Mouse (Mus musculus): ENCODE measurements around the gene Stox1. TPM values are rescaled to one million over a fixed set of nuclear protein-coding genes. Genes with fewer than 3 reads are reported as not detected.

The Stox1 gene
- total RNA-seq, 2 experiments from 2014 or later, result 1.2 to 1.5 TPM

DNA sequence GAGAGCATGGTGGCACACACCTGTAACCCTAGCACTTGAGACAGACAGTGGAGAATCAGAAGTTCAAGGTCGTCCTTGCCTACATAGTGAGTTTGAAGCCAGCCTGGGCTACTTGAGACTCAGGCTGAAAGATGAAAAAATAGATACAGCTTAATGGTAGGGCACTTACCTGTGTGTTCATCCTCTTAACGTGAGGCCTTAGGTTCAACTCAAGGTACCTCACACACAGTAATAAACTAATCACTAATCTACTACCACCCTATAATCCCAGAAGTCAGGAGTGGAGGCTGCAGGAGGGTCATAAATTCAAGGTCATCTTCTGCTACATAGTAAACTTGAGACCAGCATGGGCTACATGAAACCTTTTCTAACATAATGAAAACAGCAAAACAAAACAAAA is 57.5 kb downstream of the Stox1 start:
- no peak for DNase-seq
- intact Hi-C loops (cut with DNase I), result no loop called here

DNA sequence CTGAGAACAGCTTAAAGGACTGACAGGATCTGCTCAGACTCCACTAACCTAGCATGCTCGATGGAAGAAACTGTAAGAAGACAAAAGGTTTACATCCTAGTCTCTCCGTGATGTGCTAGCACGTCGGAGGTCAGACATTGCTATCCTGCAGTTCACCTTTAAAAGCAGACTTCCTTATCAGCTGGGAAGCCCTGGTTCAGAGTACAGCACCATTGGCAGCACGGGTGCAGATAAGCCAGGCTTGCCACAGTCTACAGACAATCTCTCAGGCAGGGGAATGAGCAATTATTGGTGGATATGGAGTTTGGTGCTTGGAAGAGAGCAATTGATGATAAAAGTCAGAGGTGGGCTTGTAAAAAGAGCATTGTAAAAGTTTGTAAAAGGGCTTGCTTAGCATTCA is 57.9 kb downstream of the Stox1 start:
- intact Hi-C loops (cut with DNase I), result no loop called here
- DNase-seq, result no peak

- intact Hi-C loops (cut with DNase I), result loop anchor here (2.0 kb wide), 1 partner anchor 14 kb away; the partner anchor contains the start of gene Ddx50
- DNase-seq, result peak; percentile 66 to 76
Measured at GRCm38 (mm10) chr10:62664963-62665590, 60.9 kb downstream of the Stox1 start.

DNA sequence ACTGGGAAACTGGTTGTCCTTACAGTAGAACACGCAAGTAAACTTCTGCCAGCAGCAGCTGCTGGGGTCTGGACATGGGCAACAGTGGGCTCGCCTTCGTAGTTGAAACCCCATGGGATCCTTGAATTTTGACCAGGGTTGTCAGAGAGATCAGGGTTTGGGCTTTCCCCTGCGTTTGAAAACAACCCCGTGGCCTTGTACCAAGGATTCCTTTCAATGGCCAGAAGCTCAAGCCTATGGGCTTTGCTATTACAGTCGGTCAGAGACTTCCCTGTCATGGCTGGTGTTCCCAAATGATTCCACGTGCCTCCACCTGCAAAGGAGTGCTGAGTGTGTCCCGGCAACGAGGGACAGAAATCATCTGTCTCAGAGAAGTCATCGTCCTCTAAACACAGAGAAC is 61.8 kb downstream of the Stox1 start:
- no peak for DNase-seq
- intact Hi-C loops (cut with DNase I), result loop anchor here (2.0 kb wide), 1 partner anchor 13 kb away; the partner anchor contains the start of gene Ddx50

DNA sequence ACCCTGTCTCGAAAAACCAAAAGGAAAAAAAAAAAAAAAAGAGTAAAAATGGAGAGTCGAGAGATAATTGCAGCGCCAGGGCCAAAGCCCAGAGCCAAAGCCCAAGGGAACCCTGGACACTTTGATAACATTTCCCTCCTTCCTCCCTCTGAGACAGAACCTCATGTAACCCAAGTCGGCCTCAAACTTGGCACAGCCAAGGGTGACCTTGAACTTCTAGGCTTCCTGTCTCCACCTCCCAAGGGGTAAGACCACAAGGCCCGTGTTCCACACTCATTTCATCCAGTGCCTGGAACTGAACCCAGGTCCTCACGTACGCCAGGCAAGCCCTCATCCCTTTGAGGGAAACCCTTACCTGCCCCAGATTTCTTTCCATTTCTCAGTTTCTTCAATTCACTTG is 69.2 kb downstream of the Stox1 start:
- DNase-seq, result no peak
- intact Hi-C loops (cut with DNase I), result no loop called here

DNA sequence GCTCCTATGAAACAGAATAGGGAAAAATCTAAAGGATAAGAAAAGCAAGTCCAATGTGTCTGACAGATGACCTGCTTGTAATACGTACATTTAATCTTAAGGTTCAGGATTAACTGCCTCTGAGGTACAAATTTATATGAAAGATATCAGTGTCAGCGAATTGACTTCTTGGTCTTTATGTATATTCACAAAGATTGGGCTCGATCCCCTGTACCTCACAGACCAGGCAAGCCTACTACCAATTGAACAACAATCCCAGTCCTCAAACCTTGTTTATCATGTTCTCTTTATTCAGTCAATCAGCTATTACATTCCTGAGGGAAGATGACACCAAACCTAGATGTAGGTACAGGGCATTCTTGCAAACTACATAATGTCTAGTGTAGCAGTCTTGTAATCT is 74.0 kb downstream of the Stox1 start:
- DNase-seq, result no peak
- intact Hi-C loops (cut with DNase I), result loop anchor here (2.0 to 5.0 kb wide), 2 partner anchors 13 to 50 kb away; partner anchors contain the start of gene Ddx21

DNA sequence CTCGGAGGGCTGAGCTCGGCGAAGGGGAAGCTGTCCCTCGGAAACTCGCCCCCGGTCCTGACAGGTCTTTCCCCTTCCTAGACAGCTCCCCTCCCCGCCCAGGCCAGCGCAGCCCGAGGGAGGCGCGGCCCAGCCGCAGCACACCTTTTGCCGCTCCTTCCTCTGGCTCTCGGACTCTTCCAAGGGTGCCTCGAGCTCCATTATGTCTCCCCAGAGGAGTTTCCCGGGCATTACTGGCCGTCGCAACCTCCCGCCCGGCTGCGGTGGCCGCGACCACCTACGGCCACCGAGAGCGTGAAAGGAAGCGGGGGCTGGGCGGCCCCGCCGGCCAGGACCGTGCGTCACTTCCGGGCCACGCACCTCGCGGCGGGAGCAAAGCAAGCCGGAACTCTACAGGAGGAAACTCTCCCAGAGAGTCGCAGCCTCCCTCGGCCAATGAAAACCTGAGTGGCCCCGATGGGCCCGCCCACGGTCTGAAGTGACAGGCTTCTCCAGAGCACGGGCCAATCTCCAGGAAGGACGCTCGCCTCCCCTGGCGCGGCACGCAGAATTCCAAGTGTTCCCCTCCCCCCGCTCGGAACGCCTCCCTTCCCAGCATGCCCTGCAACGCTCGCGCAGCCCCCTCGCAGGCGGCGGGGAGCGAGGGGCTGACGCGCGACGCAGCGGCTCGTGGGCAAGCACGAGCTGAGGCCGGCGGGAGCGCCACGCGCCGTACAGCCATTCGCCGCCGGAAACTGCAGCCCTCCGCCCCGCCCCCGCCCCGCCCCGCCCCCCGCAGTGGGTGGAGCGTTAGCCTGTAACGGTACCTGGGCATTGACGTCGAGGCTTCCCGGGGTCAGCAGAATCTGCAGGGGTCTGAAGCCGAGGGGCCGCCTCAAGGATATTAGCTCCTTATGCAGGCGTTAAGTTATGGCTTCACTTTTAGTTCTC is 74.8 kb downstream of the Stox1 start, which contains the start of gene Ddx50:
Gene Ddx50 (minus strand): TSS at position 338 of the 930 bp plus-strand sequence.
- DNase-seq, result peak; percentile 98 to 99
- intact Hi-C loops (cut with DNase I), result loop anchor here (2.0 to 5.0 kb wide), 2 partner anchors 14 to 49 kb away; partner anchors contain the start of gene Ddx21

DNA sequence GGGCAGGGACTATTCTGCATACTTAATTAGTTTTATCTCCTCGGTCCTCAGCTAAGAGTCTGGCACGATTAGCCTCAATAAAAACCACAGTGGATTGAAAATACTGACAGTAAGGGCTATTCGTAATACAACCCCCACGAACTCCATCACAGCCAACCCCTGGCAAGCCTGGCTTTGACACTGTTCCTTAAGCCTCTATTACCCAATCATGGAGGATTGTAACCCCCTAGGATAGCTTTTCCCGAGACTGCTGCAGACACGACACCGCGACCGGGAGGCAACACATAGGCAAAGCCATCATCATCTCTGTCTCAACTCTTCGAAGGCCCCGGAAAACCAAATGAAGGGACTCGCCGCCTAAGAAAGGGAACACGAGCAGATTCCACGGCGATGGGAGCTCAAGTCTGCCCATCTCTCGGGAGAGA is 75.6 kb downstream of the Stox1 start:
- no peak for DNase-seq
- intact Hi-C loops (cut with DNase I), result loop anchor here (2.0 to 5.0 kb wide), 2 partner anchors 14 to 48 kb away; partner anchors contain the start of gene Ddx21

Small RNA genes within 50 kb of the gene (microRNA-seq; reads per million reads assigned to microRNA genes)
- 0 reads per million in 2 experiments for gene Mir7215

Other genes starting within 250 kb of the Stox1 start
- 10 to 100 TPM; 45.2 to 45.5 TPM for gene Vps26a, start 239.3 kb downstream of the Stox1 start, total RNA-seq (2021)
- 10 to 100 TPM; 41.0 to 41.1 TPM for gene Srgn, start 198.7 kb downstream of the Stox1 start, total RNA-seq (2021)
- 10 to 100 TPM; 38.9 to 41.4 TPM for gene Kif1bp, start 147.7 kb downstream of the Stox1 start, total RNA-seq (2021)
- 10 to 100 TPM; 24.8 to 30.5 TPM for gene Ddx21, start 123.8 kb downstream of the Stox1 start, total RNA-seq (2021)
- 10 to 100 TPM; 55.8 to 58.4 TPM for gene Ddx50, start 74.9 kb downstream of the Stox1 start, total RNA-seq (2021)
- 10 to 100 TPM; 56.3 to 58.7 TPM for gene Ccar1, start 66.2 kb upstream of the Stox1 start, total RNA-seq (2021)
- 10 to 100 TPM; 19.2 to 21.2 TPM for gene Tet1, start 182.9 kb upstream of the Stox1 start, total RNA-seq (2021)
- 10 to 100 TPM; 21.9 to 22.3 TPM for gene Slc25a16, start 194.5 kb upstream of the Stox1 start, total RNA-seq (2021)
- 1 to 10 TPM; 1.7 to 1.9 TPM for gene Dna2, start 220.9 kb upstream of the Stox1 start, total RNA-seq (2021)

Data from heart, postnatal 14 days (tissue).